Mouse (Mus musculus): ENCODE measurements around the gene Tns1. TPM values are rescaled to one million over a fixed set of nuclear protein-coding genes. Genes with fewer than 3 reads are reported as not detected.

The Tns1 gene
- polyA plus RNA-seq, 1 experiment: 400 TPM

DNA sequence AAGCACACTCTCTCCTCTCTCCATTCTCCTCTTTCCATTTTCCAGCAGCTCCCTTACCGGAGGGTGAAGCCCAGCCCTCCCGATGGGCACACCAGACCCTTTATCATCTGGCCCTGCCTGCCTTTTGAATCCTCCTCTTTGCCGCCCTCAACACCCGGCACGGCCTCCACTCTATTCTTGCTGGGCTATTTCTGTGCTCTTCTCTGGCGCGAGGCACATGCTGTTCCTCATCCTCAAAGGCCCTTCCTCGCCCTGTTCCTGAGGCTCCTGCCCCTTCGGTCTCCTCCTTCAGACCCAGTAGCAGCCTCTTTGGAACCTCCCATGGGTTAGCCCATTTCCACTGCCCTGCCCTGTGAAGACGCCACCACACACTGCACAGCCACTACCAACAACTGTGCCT, 164.5 kb downstream of the Tns1 start:
- 78% methylated on average over 10 of the region's 10 CpGs for WGBS
- H3K36me3 ChIP-seq (ENCODE audit: control insufficient read depth, insufficient read depth, low read length): peaks cover 1% of the 10 kb centered on the region
- H3K27ac ChIP-seq (ENCODE audit: insufficient read depth, low read depth, low read length): no peak overlapping the region
- DNase-seq: no peak
- TF ChIP-seq POLR2A (IDR thresholded peaks at IDR 0.05; ENCODE audit: low read depth, low read length) (no peak), CTCF (conservative IDR thresholded peaks at IDR 0.05; ENCODE audit: insufficient read depth, insufficient read length, low read depth, low read length) (no peak)
- no peak overlapping the region for H3K4me3 ChIP-seq (ENCODE audit: insufficient read depth, low read depth, low read length)
- no peaks in the 10 kb centered on the region for H3K27me3 ChIP-seq (replicated peaks; ENCODE audit: control insufficient read depth, insufficient read depth, low read length)
- H3K4me1 ChIP-seq (ENCODE audit: control insufficient read depth, insufficient read depth, low read length): peaks cover 43% of the 10 kb centered on the region

DNA sequence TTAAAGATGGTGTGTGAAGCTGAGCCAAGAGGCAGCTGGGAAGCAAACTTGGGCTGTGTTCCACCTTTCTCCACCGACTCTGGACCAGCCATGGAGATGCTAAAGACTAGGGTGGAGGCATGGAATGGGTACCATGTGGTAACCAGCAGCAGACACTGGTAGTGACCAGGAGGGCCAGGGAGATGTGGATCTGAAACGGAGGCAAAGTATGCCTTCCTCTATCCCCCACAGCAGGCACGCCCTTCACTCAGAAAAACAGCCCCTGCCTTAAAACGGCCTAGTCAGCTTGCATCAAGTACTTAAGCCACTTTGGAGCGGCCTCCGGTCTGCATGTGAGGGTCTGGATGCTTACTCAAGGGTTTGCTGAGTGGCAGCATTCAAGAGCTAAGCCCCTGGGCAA, 164.9 kb downstream of the Tns1 start:
- Histone ChIP-seq H3K36me3 (ENCODE audit: control insufficient read depth, insufficient read depth, low read length) (peaks cover 1% of the 10 kb centered on the region), H3K27me3 (replicated peaks; ENCODE audit: control insufficient read depth, insufficient read depth, low read length) (no peaks in the 10 kb centered on the region), H3K4me1 (ENCODE audit: control insufficient read depth, insufficient read depth, low read length) (peaks cover 46% of the 10 kb centered on the region), H3K4me3 (ENCODE audit: insufficient read depth, low read depth, low read length) (no peak overlapping the region), H3K27ac (ENCODE audit: insufficient read depth, low read depth, low read length) (no peak overlapping the region)
- TF ChIP-seq POLR2A (IDR thresholded peaks at IDR 0.05; ENCODE audit: low read depth, low read length) (no peak), CTCF (conservative IDR thresholded peaks at IDR 0.05; ENCODE audit: insufficient read depth, insufficient read length, low read depth, low read length) (no peak)
- 70% methylated on average over 6 of the region's 6 CpGs for WGBS
- DNase-seq: no peak

DNA sequence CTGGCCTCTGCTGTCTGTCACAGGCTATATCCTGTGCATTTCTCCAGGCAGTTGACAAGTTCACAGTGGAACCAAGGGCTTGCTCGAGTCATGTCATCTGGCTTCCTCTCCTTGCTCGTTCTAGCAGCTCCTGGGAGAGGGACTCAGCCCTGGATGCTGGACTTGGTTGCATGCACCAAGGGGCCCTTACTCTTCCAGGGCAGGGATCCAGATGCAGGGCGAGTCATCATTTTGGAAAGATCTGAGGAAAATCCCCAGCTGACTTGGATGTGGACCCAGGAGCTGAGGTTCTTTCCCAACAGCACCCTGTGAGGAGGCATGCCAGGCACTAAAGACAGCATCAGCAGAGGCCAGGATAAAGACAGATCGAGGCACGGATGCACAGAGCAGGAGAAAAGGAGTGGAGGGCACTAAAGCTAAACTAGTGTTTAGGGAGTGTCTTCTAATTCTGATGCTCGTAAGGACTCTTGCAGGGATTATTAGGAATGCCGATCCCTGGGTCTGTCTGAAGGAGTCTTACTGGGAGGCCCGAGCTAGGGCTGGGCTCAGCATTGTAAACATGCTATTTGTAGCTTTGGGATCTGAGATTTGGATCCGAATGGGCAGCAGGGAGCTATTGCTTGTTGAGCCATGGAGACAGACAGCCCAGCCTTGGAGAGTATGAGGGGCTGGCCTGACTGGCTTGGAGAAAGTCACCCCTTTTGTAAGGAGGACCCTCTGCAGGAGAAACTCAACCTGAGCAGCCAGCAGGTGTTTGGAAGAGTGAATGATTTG, 165.9 kb downstream of the Tns1 start:
- peaks cover 38% of the 10 kb centered on the region for H3K4me1 ChIP-seq (ENCODE audit: control insufficient read depth, insufficient read depth, low read length)
- no peak for DNase-seq
- peaks cover 3% of the 10 kb centered on the region for H3K36me3 ChIP-seq (ENCODE audit: control insufficient read depth, insufficient read depth, low read length)
- no peak overlapping the region for H3K27ac ChIP-seq (ENCODE audit: insufficient read depth, low read depth, low read length)
- TF ChIP-seq POLR2A (IDR thresholded peaks at IDR 0.05; ENCODE audit: low read depth, low read length) (no peak), CTCF (conservative IDR thresholded peaks at IDR 0.05; ENCODE audit: insufficient read depth, insufficient read length, low read depth, low read length) (no peak)
- 39% methylated on average over 9 of the region's 9 CpGs for WGBS
- H3K27me3 ChIP-seq (replicated peaks; ENCODE audit: control insufficient read depth, insufficient read depth, low read length): no peaks in the 10 kb centered on the region
- no peak overlapping the region for H3K4me3 ChIP-seq (ENCODE audit: insufficient read depth, low read depth, low read length)

DNA sequence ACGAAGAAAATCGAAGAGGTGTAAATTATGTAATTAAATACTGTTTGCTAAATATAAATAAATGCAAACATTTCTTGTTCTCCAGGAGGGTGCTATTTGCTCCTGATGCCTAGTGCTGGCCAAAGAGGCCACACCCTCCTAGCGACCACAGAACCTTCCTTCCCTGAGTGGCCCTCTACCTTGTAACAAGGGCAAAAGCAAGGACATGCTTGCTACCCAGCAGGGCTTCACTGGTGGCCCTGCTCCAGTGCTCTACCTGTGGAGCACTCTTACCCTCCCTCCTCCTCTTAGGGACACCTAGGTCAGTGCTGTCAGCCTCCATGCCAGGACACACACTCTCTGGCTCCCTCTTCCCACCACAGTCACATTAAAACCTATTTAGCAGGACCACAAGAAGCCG, 166.8 kb downstream of the Tns1 start:
- DNase-seq: no peak
- H3K4me1 ChIP-seq (ENCODE audit: control insufficient read depth, insufficient read depth, low read length): peaks cover 32% of the 10 kb centered on the region
- H3K27me3 ChIP-seq (replicated peaks; ENCODE audit: control insufficient read depth, insufficient read depth, low read length): no peaks in the 10 kb centered on the region
- 0 out of 2 replicates have a peak overlapping the region, but pooled peaks have one; percentile 24 for H3K27ac ChIP-seq (ENCODE audit: insufficient read depth, low read depth, low read length)
- TF ChIP-seq POLR2A (IDR thresholded peaks at IDR 0.05; ENCODE audit: low read depth, low read length) (no peak), CTCF (conservative IDR thresholded peaks at IDR 0.05; ENCODE audit: insufficient read depth, insufficient read length, low read depth, low read length) (no peak)
- H3K36me3 ChIP-seq (ENCODE audit: control insufficient read depth, insufficient read depth, low read length): peaks cover 13% of the 10 kb centered on the region
- 64% methylated on average over 4 of the region's 4 CpGs for WGBS
- no peak overlapping the region for H3K4me3 ChIP-seq (ENCODE audit: insufficient read depth, low read depth, low read length)

DNA sequence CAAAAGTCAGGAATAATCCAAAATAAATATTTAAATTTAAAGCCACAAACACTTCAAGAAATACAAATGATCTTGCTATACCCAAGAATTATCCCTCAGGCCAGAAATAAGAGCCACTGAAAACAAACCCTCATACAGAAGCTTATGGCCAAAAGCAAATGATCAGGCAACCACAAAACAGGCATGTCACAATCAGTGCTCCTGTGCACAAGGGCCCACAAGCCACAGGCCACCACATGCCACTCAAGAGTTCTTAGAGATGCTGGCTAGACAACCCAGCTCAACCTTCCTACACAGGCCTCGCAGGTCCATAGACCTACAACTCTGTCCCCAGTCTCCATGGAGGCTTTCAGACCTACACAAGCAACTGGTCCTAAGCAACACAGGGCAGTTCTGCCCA, 167.9 kb downstream of the Tns1 start:
- Histone ChIP-seq H3K4me3 (ENCODE audit: insufficient read depth, low read depth, low read length) (no peak overlapping the region), H3K27ac (ENCODE audit: insufficient read depth, low read depth, low read length) (0 out of 2 replicates have a peak overlapping the region, but pooled peaks have one; percentile 11), H3K4me1 (ENCODE audit: control insufficient read depth, insufficient read depth, low read length) (peaks cover 30% of the 10 kb centered on the region), H3K27me3 (replicated peaks; ENCODE audit: control insufficient read depth, insufficient read depth, low read length) (no peaks in the 10 kb centered on the region), H3K36me3 (ENCODE audit: control insufficient read depth, insufficient read depth, low read length) (peaks cover 21% of the 10 kb centered on the region)
- no peak for DNase-seq
- TF ChIP-seq POLR2A (IDR thresholded peaks at IDR 0.05; ENCODE audit: low read depth, low read length) (no peak), CTCF (conservative IDR thresholded peaks at IDR 0.05; ENCODE audit: insufficient read depth, insufficient read length, low read depth, low read length) (no peak)
- WGBS: 53% methylated on average over 1 of the region's 1 CpGs

DNA sequence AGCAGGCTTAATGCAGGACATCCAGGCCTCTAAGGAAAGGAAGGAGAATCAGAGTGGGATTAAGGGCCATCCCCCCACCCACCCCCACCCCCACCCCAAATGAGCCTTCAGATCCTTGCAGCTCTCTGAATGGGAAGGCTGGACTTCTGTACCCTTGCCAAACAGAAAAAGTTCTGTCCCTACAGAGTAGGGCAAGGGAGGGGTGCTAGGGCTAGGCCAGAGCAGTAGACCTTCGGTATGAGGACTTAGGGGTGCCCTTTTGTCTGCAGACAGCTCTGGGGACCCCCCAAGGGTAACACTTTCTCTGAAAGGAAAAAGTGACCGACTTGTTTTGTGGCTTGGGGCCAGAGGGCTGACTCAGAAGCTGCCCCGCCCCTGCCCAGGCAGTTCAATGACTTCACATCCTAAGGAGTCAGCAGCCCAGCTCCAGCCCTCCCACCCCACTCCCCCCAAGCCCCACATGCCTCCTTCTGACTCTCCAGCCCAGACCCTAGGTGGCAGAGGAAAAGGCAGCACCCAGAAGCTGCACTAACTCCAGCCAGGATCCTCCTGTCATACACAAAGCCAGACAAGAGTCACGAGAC, 168.9 kb downstream of the Tns1 start:
- Histone ChIP-seq H3K4me1 (ENCODE audit: control insufficient read depth, insufficient read depth, low read length) (peaks cover 29% of the 10 kb centered on the region), H3K4me3 (ENCODE audit: insufficient read depth, low read depth, low read length) (no peak overlapping the region), H3K27ac (ENCODE audit: insufficient read depth, low read depth, low read length) (peak overlapping the region; percentile 24; the same call in 1 of the 2 replicates), H3K27me3 (replicated peaks; ENCODE audit: control insufficient read depth, insufficient read depth, low read length) (no peaks in the 10 kb centered on the region), H3K36me3 (ENCODE audit: control insufficient read depth, insufficient read depth, low read length) (peaks cover 21% of the 10 kb centered on the region)
- peak; percentile 77 for DNase-seq
- TF ChIP-seq POLR2A (IDR thresholded peaks at IDR 0.05; ENCODE audit: low read depth, low read length): no peak
- TF ChIP-seq CTCF (conservative IDR thresholded peaks at IDR 0.05; ENCODE audit: insufficient read depth, insufficient read length, low read depth, low read length): no peak
- WGBS: 14% methylated on average over 4 of the region's 4 CpGs

DNA sequence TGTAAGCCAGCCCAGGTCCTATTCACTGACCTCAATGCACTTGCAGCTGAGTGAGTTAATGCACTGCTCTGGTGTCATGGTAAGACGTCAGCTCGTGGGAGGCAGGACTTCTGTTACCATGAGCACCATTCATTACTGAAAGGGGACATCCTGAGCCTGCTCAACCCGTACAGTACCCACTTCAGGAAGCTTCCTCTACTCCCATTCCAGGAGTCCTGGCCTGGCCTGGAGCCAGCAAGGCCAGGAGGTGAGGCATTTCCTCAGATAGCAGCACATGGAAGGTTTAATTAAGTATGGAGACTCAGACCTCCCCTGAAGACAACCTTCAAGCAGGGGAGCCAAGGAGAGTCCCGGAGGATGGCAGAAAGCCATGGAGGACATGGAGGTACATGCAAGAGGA, 169.6 kb downstream of the Tns1 start:
- Histone ChIP-seq H3K36me3 (ENCODE audit: control insufficient read depth, insufficient read depth, low read length) (peaks cover 21% of the 10 kb centered on the region), H3K27ac (ENCODE audit: insufficient read depth, low read depth, low read length) (peak overlapping the region; percentile 27), H3K4me3 (ENCODE audit: insufficient read depth, low read depth, low read length) (no peak overlapping the region), H3K4me1 (ENCODE audit: control insufficient read depth, insufficient read depth, low read length) (peaks cover 29% of the 10 kb centered on the region), H3K27me3 (replicated peaks; ENCODE audit: control insufficient read depth, insufficient read depth, low read length) (no peaks in the 10 kb centered on the region)
- WGBS: 10% methylated on average over 4 of the region's 4 CpGs
- peak; percentile 82 for DNase-seq
- no peak for TF ChIP-seq CTCF (conservative IDR thresholded peaks at IDR 0.05; ENCODE audit: insufficient read depth, insufficient read length, low read depth, low read length)
- TF ChIP-seq POLR2A (IDR thresholded peaks at IDR 0.05; ENCODE audit: low read depth, low read length): no peak
